Mouse (Mus musculus) embryo, embryonic 11 days (tissue): ENCODE measurements at regions not wholly inside any gene's neighbourhood (a gene's known extent, or its start where the extent isn't known, plus 50 kb on each side); places are given as distances from the start of the nearest gene placed in this dataset.
"Not testable (repeated sequence)": the region's sequence is repeated elsewhere in the genome, so short reads cannot be mapped to it uniquely, and the experiment has no call there.

Experiments
- DNase-seq: peaks from one replicate; pipeline ENCODE4 v3.0.0-alpha.2; 2015

DNA sequence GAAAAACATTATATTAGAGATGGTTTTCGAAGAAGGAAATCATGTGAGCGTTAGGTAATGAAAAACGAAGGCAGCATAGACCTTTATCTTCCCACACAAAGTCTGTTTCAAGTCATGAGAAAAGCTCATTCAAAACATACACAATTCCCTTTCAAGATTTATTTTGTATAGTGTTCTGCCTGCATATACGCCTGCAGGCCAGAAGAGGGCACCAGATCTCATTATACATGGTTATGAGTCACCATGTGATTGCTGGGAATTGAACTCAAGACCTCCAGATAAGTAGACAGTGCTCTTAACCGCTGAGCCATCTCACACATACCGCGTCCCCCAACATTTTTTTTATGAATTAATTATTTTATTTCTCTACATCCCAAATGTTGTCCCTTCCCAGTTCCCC lies 578.3 kb upstream of the Ccdc54 start:
- no peak for DNase-seq

DNA sequence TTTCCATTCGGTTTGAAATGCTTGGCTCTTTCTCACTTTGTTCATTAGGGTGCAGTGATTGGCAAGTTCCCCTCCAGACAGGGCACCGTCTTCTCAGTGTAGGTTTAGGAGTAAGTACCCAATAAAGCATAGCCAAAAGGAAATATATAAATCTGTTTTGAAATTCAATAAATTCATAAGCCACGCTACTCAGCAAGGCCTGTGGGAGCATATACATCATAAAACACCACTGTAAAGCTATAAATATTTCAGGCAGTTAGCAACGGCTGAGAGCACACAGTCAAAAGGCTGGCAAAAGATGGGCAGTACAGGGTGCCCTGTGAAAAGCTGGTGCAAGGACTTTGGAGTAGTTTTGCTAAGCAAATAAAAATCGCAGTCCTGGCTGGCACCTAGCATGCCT lies 569.8 kb upstream of the Ccdc54 start:
- no peak for DNase-seq

GRCm38 (mm10) chr16:51138575-51138974 lies 547.6 kb upstream of the Ccdc54 start:
- DNase-seq = no peak

GRCm38 (mm10) chr16:51119835-51120234 lies 528.9 kb upstream of the Ccdc54 start:
- no peak for DNase-seq

DNA sequence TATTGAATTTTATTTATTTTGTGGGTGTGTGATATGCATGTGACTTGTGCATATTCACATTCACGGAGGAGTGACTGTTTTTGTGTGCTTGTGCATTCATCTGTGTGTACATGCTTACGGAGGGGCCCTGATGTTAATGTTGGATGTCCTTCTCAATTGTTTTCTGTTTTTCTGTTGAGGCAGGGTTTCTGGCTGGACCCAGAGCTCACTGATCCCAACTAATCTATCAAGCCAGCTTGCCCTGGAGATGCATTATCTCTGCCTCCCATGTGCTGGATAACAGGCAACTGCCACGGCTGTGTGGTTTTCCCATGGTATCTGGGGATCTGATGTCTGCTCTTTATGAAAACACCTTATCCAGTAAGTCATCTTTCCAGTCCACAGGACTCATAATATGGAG lies 527.4 kb upstream of the Ccdc54 start:
- no peak for DNase-seq

GRCm38 (mm10) chr16:51117836-51118235 lies 526.9 kb upstream of the Ccdc54 start:
- peak; percentile 35 for DNase-seq

DNA sequence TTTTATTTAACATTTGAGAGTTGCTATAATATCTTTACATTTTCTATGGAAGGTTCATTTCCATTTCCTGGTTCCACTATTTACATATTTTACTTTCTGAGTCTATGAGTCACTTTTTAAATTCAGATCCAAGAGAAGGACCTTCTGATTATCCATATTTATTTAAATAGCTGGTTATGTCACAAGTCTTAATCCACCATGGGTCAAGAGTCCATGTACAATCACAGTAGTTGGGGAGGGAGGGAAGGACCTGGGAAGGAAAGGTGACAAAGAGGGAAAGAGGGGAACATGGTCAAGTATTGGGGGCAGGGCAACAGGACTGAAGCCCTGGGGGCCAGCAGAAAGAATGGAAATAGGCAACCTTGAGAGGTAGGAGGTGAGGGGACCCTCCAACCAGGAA lies 518.9 kb upstream of the Ccdc54 start:
- no peak for DNase-seq

- no peak for DNase-seq
Observed at GRCm38 (mm10) chr16:51107421-51107820, 516.5 kb upstream of the Ccdc54 start.

DNA sequence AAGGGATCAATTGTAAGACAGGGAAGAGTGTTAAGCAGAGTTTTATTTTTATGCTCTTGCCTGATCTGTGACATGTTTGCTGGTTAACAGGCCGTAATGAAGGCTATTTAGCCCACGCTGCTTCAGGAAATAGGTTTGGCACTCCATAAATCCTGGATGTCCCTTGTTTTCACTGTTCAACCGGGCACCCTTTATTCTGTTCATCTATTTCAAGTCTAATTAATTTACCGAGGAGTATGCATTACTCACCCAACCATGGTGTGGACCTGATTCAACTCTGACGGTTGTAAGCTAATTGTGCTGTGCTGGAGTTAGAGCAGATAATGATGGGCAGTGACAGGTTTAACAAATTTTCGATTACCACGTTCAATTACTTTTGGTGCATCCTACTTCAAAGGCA lies 495.6 kb upstream of the Ccdc54 start:
- DNase-seq = no peak

DNA sequence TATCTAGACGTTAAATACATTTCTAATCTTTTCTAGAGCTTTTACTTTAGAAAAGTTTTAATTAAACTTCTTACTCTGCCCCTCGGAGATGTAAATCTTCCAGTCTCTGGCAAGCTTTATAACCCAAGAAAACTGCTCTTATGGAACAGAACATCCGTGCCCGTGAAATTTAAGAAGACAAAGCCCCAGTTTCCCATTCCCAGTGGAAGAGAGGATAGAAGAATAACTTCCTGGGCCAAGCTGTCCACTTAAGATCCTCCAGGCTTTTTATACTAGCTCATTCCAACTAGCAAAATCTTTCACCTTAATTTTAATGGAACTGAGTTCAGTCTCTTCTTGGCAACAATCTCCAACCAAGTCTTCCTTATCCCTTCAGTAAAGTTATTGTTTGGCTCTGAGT lies 489.2 kb upstream of the Ccdc54 start:
- no peak for DNase-seq

- DNase-seq = no peak
Observed at GRCm38 (mm10) chr16:51048650-51049049, 457.7 kb upstream of the Ccdc54 start.

DNA sequence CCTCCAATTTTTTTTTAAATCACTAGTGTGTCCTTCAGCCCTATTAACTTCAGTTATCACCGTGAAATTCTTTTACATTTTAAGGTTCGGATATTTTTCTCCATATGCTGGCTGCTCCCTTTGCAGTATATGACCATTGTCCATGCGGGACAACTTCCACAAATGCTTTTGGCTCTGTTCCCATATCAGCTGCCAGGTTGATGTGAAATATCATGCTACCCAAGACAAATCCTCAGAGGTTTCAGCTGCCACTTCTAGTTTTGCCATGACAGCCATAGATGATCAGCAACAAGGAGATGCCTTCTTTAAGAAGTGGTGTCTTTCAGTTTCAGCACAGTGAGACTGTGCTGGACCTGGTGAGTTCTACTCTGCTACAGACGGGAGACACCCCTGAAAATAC lies 457.2 kb upstream of the Ccdc54 start:
- no peak for DNase-seq

DNA sequence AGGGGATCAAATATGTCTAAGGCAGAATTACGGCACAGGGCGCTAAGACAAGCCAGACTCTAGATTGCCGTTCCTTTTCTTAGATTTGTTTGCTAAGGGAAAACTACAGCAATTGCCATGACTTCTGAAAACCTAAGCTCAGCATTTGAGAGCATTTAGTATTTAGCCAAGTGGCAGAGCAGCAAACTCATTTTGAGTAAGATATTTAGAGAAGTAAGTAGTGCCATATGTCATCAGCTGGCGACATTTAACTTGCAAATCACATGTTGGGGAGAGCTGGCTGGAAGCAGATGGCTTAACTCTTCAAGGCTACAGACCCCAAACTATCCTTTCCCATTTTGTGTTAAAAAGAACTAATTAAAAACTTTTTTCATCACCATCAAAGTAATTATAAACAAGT lies 450.4 kb upstream of the Ccdc54 start:
- no peak for DNase-seq

GRCm38 (mm10) chr16:51002876-51003275 lies 411.9 kb upstream of the Ccdc54 start:
- no peak for DNase-seq

- no peak for DNase-seq
Observed at GRCm38 (mm10) chr16:50964395-50964794, 373.4 kb upstream of the Ccdc54 start.

DNA sequence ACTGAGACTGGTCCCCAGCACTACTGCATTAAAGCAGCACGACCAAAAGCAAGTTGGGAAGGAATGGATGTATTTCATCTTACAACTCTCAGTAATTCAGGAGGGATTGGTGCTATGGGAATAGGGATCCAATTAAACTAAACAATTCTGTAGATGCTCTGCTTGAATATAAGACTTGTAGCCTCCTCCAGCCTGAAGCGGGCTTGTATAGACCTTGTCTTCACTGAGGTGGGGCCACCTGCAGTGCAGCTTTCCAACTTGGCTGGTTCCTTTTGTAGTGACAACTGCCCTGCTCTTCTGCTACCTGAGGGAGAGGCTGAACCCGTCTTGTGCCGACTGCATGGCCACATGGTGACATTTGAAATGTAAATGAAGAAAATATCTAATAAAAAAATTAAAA lies 353.1 kb upstream of the Ccdc54 start:
- no peak for DNase-seq

DNA sequence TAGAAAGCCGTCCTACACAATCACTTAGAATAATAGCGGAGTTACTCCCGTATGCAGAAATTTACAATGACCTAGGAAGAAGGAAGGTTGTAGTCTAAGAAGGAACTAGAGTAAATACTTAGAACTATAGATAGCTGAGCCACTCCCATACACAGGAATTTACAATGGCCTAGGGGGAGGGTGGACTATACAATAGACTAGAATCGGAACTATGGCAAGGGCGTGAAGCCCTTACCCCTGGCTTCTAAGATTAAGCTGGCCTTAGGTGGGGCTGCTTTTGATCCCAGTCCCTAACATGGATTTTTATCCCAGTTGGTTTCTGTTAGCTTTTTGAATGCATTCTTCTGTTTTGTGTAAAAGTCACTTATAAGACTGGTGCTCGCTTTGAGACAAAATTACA lies 352.6 kb upstream of the Ccdc54 start:
- not testable (repeated sequence) for DNase-seq

- DNase-seq = no peak
Observed at GRCm38 (mm10) chr16:50942291-50942690, 351.3 kb upstream of the Ccdc54 start.

DNA sequence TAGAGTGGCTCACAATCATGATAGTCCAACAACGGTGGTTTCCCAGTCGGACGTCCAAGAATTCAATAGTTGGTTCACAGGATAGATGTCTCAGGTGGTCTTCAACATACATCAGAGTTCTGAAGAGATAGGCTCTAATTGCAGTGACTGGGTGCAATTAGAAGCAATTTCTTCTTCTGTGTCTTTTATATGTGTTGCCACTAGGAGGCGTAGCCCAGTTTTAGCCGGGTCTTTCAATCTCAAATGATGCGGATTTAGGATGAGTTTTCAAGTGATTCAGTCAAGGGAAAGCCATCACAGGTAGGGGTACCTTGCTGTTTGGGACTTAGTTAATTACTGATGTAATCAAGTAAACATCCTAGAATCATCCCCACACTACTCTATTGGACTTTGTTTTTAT lies 348.4 kb upstream of the Ccdc54 start:
- peak; percentile 4 for DNase-seq

DNA sequence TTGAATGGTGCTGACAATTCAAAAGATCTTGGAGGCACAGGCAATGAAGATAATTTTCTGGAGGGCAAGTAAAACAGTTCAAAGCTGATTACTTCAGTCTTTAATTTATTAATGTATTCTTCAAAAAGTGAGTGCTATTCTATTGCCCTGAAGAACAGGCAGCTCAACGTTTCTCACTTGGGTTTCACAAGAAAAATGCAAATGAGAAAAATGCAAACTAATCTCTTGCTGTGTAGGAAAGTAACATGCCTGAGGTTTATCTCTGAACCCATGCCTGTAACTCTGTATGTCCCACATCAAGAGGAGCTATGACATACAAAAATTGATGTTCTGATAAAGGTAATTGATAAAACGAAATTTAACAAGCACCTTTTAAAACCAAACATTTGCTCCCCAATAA lies 316.8 kb upstream of the Ccdc54 start:
- no peak for DNase-seq

- DNase-seq = no peak
Observed at GRCm38 (mm10) chr16:50899151-50899550, 308.2 kb upstream of the Ccdc54 start.

- DNase-seq = no peak
Observed at GRCm38 (mm10) chr16:50877926-50878325, 287.0 kb upstream of the Ccdc54 start.

DNA sequence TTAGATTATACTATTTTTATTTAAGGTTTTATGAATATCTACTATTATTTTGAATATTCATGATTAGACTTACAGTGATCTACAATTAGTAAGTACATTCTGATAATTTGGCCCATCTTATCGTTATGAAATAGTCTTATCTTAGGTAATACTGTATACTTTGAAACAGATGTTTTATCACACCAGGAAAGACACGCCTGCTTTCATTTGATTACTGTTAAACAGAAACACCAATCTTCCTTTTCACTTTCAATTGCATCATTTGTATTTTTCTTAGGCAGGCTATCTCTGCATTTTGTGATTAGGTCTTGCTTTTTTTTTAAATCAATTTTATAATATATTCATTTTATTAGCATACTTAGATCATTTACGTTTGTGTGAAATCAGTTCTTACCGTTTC lies 280.4 kb upstream of the Ccdc54 start:
- DNase-seq = no peak

DNA sequence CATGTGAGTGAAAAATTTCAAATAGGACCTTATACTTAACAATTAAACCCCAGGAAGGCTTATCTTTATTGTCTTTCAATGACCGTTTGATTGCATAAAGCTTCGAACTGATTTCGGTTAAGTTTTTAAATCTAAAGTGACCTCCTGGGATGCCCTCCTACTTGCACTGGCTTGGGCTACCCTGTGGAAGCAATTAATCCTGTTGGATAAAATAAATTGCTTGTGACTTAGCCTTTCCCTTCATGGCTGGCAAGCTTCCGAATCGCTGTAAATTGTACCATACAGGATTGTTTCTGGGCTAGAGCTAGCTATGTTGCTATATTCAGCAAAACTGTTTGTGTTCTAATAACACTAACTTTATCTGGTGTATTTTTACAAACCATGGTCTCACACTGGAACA lies 272.6 kb upstream of the Ccdc54 start:
- no peak for DNase-seq

GRCm38 (mm10) chr16:50859513-50859912 lies 268.6 kb upstream of the Ccdc54 start:
- no peak for DNase-seq

- no peak for DNase-seq
Observed at GRCm38 (mm10) chr16:50852081-50852480, 261.1 kb upstream of the Ccdc54 start.
